Mouse (Mus musculus) adrenal gland, postnatal 14 days (tissue): ENCODE data around the gene Actl7a. TPM values are rescaled to one million over a fixed set of nuclear protein-coding genes. Genes with fewer than 3 reads are reported as not detected.

Source experiments
- DNase-seq: peaks from one replicate; pipeline ENCODE4 v3.0.0; 2021; ENCODE audit warnings: mixed read lengths
- total RNA-seq: library from RNA; stranded (reverse); gene quantifications from 2 replicates; pipeline ENCODE4 v1.2.3, GENCODE M21; 2021

The Actl7a gene
- total RNA-seq, 1 experiment from 2014 or later: not detected

DNA sequence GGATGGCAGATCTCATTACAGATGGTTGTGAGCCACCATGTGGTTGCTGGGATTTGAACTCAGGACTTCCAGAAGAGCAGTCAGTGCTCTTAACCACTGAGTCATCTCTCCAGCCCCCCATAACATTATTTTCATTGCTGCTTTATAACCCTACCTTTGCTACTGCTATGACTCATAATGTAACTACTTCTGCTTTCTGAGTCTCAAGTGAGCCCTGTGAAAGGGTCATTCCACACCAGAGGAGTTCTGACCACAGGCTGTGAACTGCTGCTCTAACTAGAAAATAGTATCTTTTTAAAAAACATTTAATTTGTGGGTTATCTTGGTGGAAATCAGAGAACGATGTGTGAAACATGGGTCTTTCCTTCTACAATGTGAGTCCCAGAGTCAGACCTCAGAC lies 14.5 kb downstream of the Actl7a start:
- no peak for DNase-seq

DNA sequence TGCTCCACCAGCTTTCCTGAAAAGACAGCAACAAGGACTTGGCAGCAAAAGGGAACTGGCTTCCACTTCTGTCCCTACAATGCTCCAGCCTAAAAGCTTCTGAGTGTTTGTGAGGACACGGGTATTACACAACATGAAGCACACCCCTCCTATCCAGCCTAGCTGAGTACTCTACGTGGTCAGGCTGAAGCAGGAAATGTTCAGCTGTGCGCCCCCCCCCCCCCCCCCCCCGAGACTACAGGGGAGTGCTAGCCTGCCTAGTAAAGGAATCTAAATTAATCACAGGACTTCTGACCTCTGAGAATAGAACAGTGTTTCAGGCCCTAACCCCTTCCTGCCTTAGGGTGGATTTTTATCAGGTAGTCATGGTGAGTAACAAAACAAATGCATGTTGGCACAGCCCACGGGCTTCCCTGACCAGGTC lies 24.7 kb downstream of the Actl7a start:
- peak; percentile 8 for DNase-seq

DNA sequence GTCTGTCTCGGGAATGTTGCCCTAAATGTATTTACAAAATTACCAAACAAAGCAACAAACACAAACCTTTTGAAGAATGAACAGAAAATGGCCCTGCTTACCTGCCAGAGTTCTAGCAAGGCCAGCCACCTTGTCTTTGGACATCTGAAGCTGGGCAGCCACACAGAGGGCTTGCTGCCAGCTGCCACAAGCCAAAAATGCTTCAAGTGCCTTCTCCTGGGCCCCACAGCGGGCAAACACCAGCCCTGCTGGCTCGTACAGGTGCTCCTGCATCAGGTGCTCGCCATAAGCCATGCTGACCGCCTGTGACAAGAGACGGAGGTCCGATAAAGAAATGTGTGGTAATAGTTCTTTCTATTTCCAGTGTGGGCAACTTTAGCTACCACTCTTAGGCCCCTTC lies 25.7 kb downstream of the Actl7a start:
- DNase-seq: no peak

DNA sequence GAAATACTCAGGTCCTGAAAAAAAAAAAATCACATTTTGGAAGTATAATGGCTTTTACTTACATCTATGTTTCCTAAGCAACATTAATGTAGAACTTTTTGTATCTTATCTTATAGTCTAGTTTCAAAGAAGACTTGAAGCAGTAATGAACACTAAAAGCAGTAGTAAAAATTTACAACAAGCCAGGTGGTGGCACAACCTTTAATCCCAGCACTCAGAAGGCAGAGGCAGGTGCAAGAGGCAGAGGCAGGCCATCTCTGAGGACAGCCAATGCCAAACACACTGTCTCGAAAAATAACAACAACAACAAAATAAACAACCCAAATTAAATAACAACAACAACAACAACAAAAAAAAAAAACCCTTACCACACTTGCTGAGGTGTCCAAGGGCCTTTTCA lies 27.9 kb downstream of the Actl7a start:
- DNase-seq: no peak

DNA sequence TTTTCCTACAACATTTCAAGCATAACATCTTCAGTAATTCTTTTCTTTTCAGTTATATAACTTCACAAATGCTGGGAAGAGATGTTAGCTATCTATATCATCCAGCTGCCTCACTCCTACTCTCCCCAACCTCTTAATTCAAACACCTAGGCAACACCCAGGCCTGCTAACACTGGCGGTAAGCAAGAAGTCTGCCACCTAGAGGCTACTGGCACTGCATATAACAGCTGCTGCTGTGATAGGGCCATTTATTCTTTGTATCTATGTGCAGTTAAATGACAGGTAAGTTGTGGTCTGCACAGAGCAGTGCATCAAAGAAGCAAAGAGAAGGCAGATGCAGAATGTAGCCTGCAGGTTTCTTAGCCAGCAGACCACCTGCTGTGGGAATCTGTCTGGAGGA lies 48.2 kb downstream of the Actl7a start:
- DNase-seq: no peak

Other genes with a start within 250 kb of the Actl7a start
- not detected in 2 replicates for gene Gm26657, start 3.3 kb upstream of the Actl7a start, total RNA-seq
- not detected in 2 replicates for gene Actl7b, start 2.0 kb upstream of the Actl7a start, total RNA-seq
- 26.4 and 32.3 TPM in 2 replicates for gene Elp1, start 58.9 kb downstream of the Actl7a start, total RNA-seq
- 13.0 and 13.7 TPM in 2 replicates for gene Fam206a, start 58.9 kb downstream of the Actl7a start, total RNA-seq
- 18.1 and 19.6 TPM in 2 replicates for gene Ctnnal1, start 121.8 kb downstream of the Actl7a start, total RNA-seq
- gene Tmem245, start 204.0 kb downstream of the Actl7a start, total RNA-seq: 36.5 and 37.0 TPM in 2 replicates
- 0.41 and 0.71 TPM in 2 replicates for gene Frrs1l, start 247.0 kb downstream of the Actl7a start, total RNA-seq